In genomic region chr8:57479700-57480099, GRCm38 (mm10) we compare ENCODE assay signal across 27 mouse cellular contexts. TPM values are rescaled to one million over a fixed set of nuclear protein-coding genes. Genes with fewer than 3 reads are reported as not detected.
A peak's percentile ranks its signal among the peaks of the same experiment; 100 is the strongest.
DNase-seq lines count a peak whose midpoint lies in the region; ATAC-seq lines count a peak whose summit lies in the region.
"Had no signal": no experiment of that assay in that cellular context is flagged by ENCODE, and none has a peak within 500 bp of the region (broad histone marks: within the 10 kb centered on the region; RNA-seq: fewer than 3 reads in every experiment).

No protein-coding gene starts in this region.

- ATAC-seq in megakaryocyte progenitor cell, adult 5-6 weeks (replicated peaks; ENCODE audit: poor library complexity) = peak; percentile 81
- ATAC-seq in hindbrain, embryonic 16.5 days = no peak
- ATAC-seq: forebrain, embryonic 15.5 days; Patski had no signal

- no peak overlapping the region for H3K4me2 ChIP-seq in hindbrain, embryonic 16.5 days (ENCODE audit: low read length)
- H3K4me2 ChIP-seq: forebrain, embryonic 15.5 days; heart, embryonic 13.5 days; hindbrain, embryonic 12.5 days; hindbrain, embryonic 15.5 days had no signal

- peaks cover 47% of the 10 kb centered on the region for H3K36me3 ChIP-seq in hindbrain, embryonic 10.5 days
- peaks cover 5% of the 10 kb centered on the region; the same call in 1 of the 2 replicates for H3K36me3 ChIP-seq in hindbrain, embryonic 16.5 days (ENCODE audit: control insufficient read depth, insufficient read depth, low read length)

- H3K4me3 ChIP-seq in hindbrain, embryonic 10.5 days = no peak overlapping the region
- H3K4me3 ChIP-seq in hindbrain, embryonic 16.5 days (ENCODE audit: low read length) = no peak overlapping the region
- H3K4me3 ChIP-seq: forebrain, embryonic 15.5 days; heart, adult 2 months; heart, embryonic 10.5 days; heart, embryonic 13.5 days; hindbrain, embryonic 12.5 days; hindbrain, embryonic 15.5 days had no signal

- peak; percentile 20 for DNase-seq in lung, postnatal 36 days
- DNase-seq in lung, postnatal 14 days = no peak
- DNase-seq in fat pad, adult 2 months (ENCODE audit: extremely low read depth, low read depth, low spot score) = peak; percentile 43
- DNase-seq in hindbrain, embryonic 10.5 days (ENCODE audit: low spot score) = no peak
- DNase-seq in cerebellum, postnatal 10 days = no peak
- DNase-seq: adrenal gland, postnatal 14 days; B cell, adult 2 months; cerebellum, adult 11-12 months; cerebellum, adult 8-10 months; cerebellum, postnatal 14 days; gastrocnemius, postnatal 25 days; heart, adult 2 months; heart, postnatal 14 days; heart, postnatal 4 days had no signal

- no peak overlapping the region for H3K9ac ChIP-seq in hindbrain, embryonic 16.5 days (ENCODE audit: low read depth, low read length)
- H3K9ac ChIP-seq: forebrain, embryonic 15.5 days; heart, embryonic 13.5 days; hindbrain, embryonic 12.5 days; hindbrain, embryonic 15.5 days had no signal

- no peak overlapping the region for H3K27ac ChIP-seq in hindbrain, embryonic 10.5 days
- no peak overlapping the region for H3K27ac ChIP-seq in hindbrain, embryonic 16.5 days (ENCODE audit: low read depth, low read length)
- H3K27ac ChIP-seq: forebrain, embryonic 15.5 days; heart, adult 2 months; heart, embryonic 10.5 days; heart, embryonic 13.5 days; hindbrain, embryonic 12.5 days; hindbrain, embryonic 15.5 days had no signal

- H3K4me1 ChIP-seq in hindbrain, embryonic 10.5 days (replicated peaks) = no peaks in the 10 kb centered on the region
- no peaks in the 10 kb centered on the region for H3K4me1 ChIP-seq in hindbrain, embryonic 16.5 days (ENCODE audit: control insufficient read depth, insufficient read depth, low read depth, low read length)
- H3K4me1 ChIP-seq: forebrain, embryonic 15.5 days; heart, embryonic 10.5 days; hindbrain, embryonic 12.5 days; hindbrain, embryonic 15.5 days had no signal

- H3K9me3 ChIP-seq in hindbrain, embryonic 10.5 days = no peaks in the 10 kb centered on the region
- no peaks in the 10 kb centered on the region for H3K9me3 ChIP-seq in hindbrain, embryonic 16.5 days (ENCODE audit: control insufficient read depth, low read length)
- H3K9me3 ChIP-seq: forebrain, embryonic 15.5 days; G1E; heart, embryonic 10.5 days; heart, embryonic 13.5 days; hindbrain, embryonic 12.5 days; hindbrain, embryonic 15.5 days had no signal

- no peaks in the 10 kb centered on the region for H3K27me3 ChIP-seq in hindbrain, embryonic 10.5 days (ENCODE audit: insufficient read depth, poor library complexity, severe bottlenecking)
- no peaks in the 10 kb centered on the region for H3K27me3 ChIP-seq in hindbrain, embryonic 16.5 days (replicated peaks; ENCODE audit: control insufficient read depth, insufficient read depth, low read length)
- H3K27me3 ChIP-seq: CH12.LX; forebrain, embryonic 15.5 days; heart, embryonic 13.5 days; hindbrain, embryonic 12.5 days; hindbrain, embryonic 15.5 days; Patski had no signal

- WGBS in hindbrain, embryonic 10.5 days = 94% methylated on average over 8 of the region's 8 CpGs
- 94% methylated on average over 8 of the region's 8 CpGs for WGBS in hindbrain, embryonic 16.5 days

RNA-seq across cellular contexts. Expression of gene Sap30, which starts 8.0 kb away (rescaled TPM):
- 56.9 and 60.7 TPM in 2 replicates for total RNA-seq in megakaryocyte progenitor cell, adult 5-6 weeks (2015)
- total RNA-seq in megakaryocyte progenitor cell, adult 5-6 weeks (2017) = 73.0 and 90.5 TPM in 2 replicates
- 81.9 and 97.8 TPM in 2 replicates for polyA plus RNA-seq in hindbrain, embryonic 10.5 days (2016; fragmentation: Nextera tagmentation; extraction: Ambion mirVana)
- 20.7 and 22.9 TPM in 2 replicates for polyA plus RNA-seq in hindbrain, embryonic 16.5 days (2015; fragmentation: Nextera tagmentation; extraction: Ambion mirVana)

RNA-seq across cellular contexts. Expression of gene Scrg1, which starts 24.0 kb away (rescaled TPM):
- total RNA-seq in megakaryocyte progenitor cell, adult 5-6 weeks (2015) = 0.88 and 1.6 TPM in 2 replicates
- total RNA-seq in megakaryocyte progenitor cell, adult 5-6 weeks (2017) = not detected in 2 replicates
- polyA plus RNA-seq in hindbrain, embryonic 10.5 days (2016; fragmentation: Nextera tagmentation; extraction: Ambion mirVana) = 0.61 and 0.90 TPM in 2 replicates
- 13.7 and 24.4 TPM in 2 replicates for polyA plus RNA-seq in hindbrain, embryonic 16.5 days (2015; fragmentation: Nextera tagmentation; extraction: Ambion mirVana)
- total RNA-seq: CH12.LX; G1E; gastrocnemius, adult 8-10 months; gastrocnemius, postnatal 25 days; heart, adult 2 months; heart, postnatal 4 days had no signal
- polyA plus RNA-seq: forebrain, embryonic 11.5 days; G1E; gonadal fat pad, adult 2 months; Patski had no signal

RNA-seq across cellular contexts. Expression of gene Hmgb2, which starts 32.0 kb away (rescaled TPM):
- total RNA-seq in megakaryocyte progenitor cell, adult 5-6 weeks (2015) = 432 and 457 TPM in 2 replicates
- total RNA-seq in megakaryocyte progenitor cell, adult 5-6 weeks (2017) = 491 and 530 TPM in 2 replicates
- 389 and 567 TPM in 2 replicates for polyA plus RNA-seq in hindbrain, embryonic 10.5 days (2016; fragmentation: Nextera tagmentation; extraction: Ambion mirVana)
- polyA plus RNA-seq in hindbrain, embryonic 16.5 days (2015; fragmentation: Nextera tagmentation; extraction: Ambion mirVana) = 65.0 and 67.4 TPM in 2 replicates

Comparison
In these comparisons a context has a peak if more than half of its experiments do, and no peak if none do; other contexts are left out.
1. DNase-seq: peak in lung, postnatal 36 days (single experiment) and fat pad, adult 2 months (single experiment); none in lung, postnatal 14 days (single experiment), hindbrain, embryonic 10.5 days (single experiment) and cerebellum, postnatal 10 days (0 of 2).